Mouse (Mus musculus) mouse trophoblast stem cell (cell line): ENCODE results near the gene Ddx47.

Source experiments
- in situ Hi-C, 2 experiments: fragments of 300-500 bp; cut with MseI, MboI; formaldehyde crosslinking; loops; 2 replicates in 1 of 2; 3 replicates in 1 of 2; pipeline ENCODE4 v1.15.1; 2025

Ddx47 gene

DNA sequence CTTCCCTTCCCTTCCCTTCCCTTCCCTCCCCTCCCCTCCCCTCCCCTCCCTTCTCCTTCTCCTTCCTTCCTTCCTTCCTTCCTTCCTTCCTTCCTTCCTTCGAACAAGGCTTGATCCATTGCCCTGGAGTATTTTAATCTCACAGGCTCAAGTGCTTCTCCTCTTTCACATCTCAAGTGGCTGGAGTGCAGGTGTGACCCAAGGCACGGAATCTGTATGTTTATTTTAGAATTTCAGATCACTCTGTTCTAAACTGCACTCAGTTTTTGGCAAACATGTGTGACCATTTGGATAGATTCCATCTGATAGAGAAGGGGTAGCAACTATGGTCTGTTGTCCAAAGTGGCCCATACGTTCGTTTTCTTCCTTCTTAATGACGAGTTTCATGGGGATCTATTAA lies 56.8 kb downstream of the Ddx47 start:
- in situ Hi-C loops = no loop called here

DNA sequence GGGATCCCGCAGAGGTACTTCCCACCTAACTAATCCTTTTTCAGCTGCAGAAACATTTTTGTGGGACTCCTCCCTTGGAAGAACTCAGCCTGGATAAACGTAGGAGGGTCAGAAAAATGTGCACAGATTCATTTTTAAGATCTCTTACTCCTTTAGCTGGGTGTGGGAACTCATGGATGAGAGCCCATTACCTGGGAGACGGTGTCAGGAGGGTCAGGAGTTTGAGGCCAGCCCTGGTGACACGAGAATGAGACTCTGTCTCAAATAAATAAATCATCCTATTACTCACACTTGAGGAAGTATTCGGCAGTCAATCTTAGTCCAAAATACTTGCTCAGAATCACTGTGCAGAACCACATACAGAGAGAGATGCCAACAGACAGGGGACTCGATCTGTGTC lies 58.4 kb downstream of the Ddx47 start:
- in situ Hi-C loops = loop anchor here in 1 of 2 experiments (5.0 kb wide), 1 partner anchor 43 kb away; no protein-coding TSS in a partner anchor

DNA sequence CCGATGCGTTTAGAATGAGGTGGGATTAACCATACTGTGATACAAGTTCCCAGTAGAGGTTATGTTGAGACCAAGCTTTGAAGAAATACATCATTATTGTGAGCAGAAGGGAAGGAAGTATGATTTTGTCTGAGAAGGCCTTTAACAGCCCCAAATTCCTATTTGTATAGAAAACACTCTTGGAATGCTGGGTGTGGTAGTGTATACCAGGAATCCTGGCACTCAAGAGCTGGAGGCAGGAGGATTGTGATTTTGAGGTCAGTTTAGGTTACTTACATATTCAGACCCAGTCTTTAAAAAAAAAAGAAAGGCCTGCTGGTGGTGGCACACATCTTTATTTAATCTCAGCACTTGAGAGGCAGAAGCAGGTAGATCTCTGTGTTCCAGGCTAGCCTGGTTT lies 58.9 kb downstream of the Ddx47 start:
- in situ Hi-C loops = loop anchor here in 1 of 2 experiments (5.0 kb wide), 1 partner anchor 43 kb away; no protein-coding TSS in a partner anchor
